ENCODE assay signal across 8 mouse cellular contexts in the genomic region with DNA sequence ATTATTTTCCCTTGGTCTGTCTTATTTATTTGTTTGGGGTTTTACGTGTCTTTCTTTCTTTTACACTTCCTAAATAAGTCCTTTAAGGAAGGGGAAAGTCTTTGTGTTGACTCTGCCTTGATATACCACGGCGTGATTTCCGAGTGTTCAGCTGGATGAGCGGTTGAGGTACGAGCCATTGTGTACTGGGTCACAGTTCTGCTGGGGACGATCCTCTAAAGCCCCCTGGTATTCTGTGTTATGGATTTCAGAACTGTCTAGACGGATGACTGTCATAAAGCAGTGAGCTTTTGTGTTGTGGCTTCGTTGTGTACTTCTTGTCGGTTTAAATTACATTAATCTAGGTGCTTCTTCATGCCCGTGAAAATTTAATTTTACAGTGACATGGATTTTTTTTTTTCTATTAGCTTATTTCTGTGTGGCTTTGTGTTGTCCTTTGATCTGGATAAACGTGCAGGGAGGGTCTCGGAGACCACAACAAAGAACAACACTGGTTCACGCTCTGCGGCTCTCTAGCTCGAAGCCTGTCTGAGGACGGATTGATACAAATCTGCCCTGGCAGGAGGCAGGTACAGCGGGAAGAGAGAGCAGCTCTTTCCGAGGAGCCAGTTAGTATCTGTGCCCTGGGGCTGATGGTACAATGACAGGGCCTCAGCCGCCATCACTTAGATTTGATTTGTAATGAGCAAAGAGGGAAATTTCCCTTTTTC.
DNase-seq lines count a peak whose midpoint lies in the region; ATAC-seq lines count a peak whose summit lies in the region.

No protein-coding gene starts in this region.

- WGBS in hindbrain, embryonic 11.5 days, result 14% methylated on average over 20 of the region's 20 CpGs
- 11% methylated on average over 20 of the region's 20 CpGs for WGBS in midbrain, embryonic 12.5 days

- H3K4me1 ChIP-seq in hindbrain, embryonic 11.5 days (replicated peaks; ENCODE audit: control insufficient read depth, insufficient read depth, low read length), result no peaks in the 10 kb centered on the region
- peaks cover 39% of the 10 kb centered on the region for H3K4me1 ChIP-seq in midbrain, embryonic 12.5 days

- H3K4me3 ChIP-seq in hindbrain, embryonic 11.5 days (ENCODE audit: low read depth, low read length), result peak overlapping the region; percentile 27
- peak overlapping the region; percentile 32 for H3K4me3 ChIP-seq in midbrain, embryonic 12.5 days

- H3K27ac ChIP-seq in hindbrain, embryonic 11.5 days (ENCODE audit: low read depth, low read length), result peak overlapping the region; percentile 74
- H3K27ac ChIP-seq in midbrain, embryonic 12.5 days (replicated peaks), result peak overlapping the region; percentile 79

- no peaks in the 10 kb centered on the region for H3K9me3 ChIP-seq in hindbrain, embryonic 11.5 days (ENCODE audit: control insufficient read depth, low read length)
- no peaks in the 10 kb centered on the region for H3K9me3 ChIP-seq in midbrain, embryonic 12.5 days

- no peaks in the 10 kb centered on the region for H3K27me3 ChIP-seq in hindbrain, embryonic 11.5 days (ENCODE audit: control insufficient read depth, insufficient read depth, low read length)
- H3K27me3 ChIP-seq in midbrain, embryonic 12.5 days, result peaks cover 50% of the 10 kb centered on the region

- peak; percentile 9 for DNase-seq in T-cell, adult 2 months (ENCODE audit: low spot score)
- DNase-seq in embryo, embryonic 10.5 days (ENCODE audit: low spot score), result peak; percentile 44
- peak; percentile 56 for DNase-seq in hindbrain, embryonic 11.5 days (ENCODE audit: low spot score)
- no peak for DNase-seq in right cerebral cortex, postnatal 10 days (ENCODE audit: low spot score in 2 of 2)
- DNase-seq in B cell, adult 2 months, result no peak
- no peak for DNase-seq in right cerebral cortex, postnatal 25 days
- no peak for DNase-seq in right cerebral cortex, postnatal 14 days

- peak overlapping the region; percentile 57 for H3K9ac ChIP-seq in hindbrain, embryonic 11.5 days (ENCODE audit: low read depth, low read length)
- peak overlapping the region; percentile 49 for H3K9ac ChIP-seq in midbrain, embryonic 12.5 days (replicated peaks)

- peak; percentile 65 for ATAC-seq in hindbrain, embryonic 11.5 days (ENCODE audit: low FRiP score)
- peak; percentile 81 for ATAC-seq in midbrain, embryonic 12.5 days (ENCODE audit: low FRiP score, low read depth)

- H3K4me2 ChIP-seq in hindbrain, embryonic 11.5 days (replicated peaks; ENCODE audit: low read depth, low read length), result peak overlapping the region; percentile 40
- peak overlapping the region; percentile 53 for H3K4me2 ChIP-seq in midbrain, embryonic 12.5 days (replicated peaks)

- H3K36me3 ChIP-seq in hindbrain, embryonic 11.5 days (ENCODE audit: control insufficient read depth, insufficient read depth, low read length), result no peaks in the 10 kb centered on the region
- H3K36me3 ChIP-seq in midbrain, embryonic 12.5 days, result 0 out of 2 replicates have a peak, but pooled peaks cover 7% of the 10 kb centered on the region

Comparison
In these comparisons a context has a peak if more than half of its experiments do, and no peak if none do; other contexts are left out.
1. DNase-seq: peak in T-cell, adult 2 months (single experiment), embryo, embryonic 10.5 days (single experiment) and hindbrain, embryonic 11.5 days (single experiment); none in right cerebral cortex, postnatal 10 days (0 of 2), B cell, adult 2 months (0 of 2), right cerebral cortex, postnatal 25 days (single experiment) and right cerebral cortex, postnatal 14 days (single experiment).